Comparison of ENCODE assay signal across 9 mouse cellular contexts in the genomic region with DNA sequence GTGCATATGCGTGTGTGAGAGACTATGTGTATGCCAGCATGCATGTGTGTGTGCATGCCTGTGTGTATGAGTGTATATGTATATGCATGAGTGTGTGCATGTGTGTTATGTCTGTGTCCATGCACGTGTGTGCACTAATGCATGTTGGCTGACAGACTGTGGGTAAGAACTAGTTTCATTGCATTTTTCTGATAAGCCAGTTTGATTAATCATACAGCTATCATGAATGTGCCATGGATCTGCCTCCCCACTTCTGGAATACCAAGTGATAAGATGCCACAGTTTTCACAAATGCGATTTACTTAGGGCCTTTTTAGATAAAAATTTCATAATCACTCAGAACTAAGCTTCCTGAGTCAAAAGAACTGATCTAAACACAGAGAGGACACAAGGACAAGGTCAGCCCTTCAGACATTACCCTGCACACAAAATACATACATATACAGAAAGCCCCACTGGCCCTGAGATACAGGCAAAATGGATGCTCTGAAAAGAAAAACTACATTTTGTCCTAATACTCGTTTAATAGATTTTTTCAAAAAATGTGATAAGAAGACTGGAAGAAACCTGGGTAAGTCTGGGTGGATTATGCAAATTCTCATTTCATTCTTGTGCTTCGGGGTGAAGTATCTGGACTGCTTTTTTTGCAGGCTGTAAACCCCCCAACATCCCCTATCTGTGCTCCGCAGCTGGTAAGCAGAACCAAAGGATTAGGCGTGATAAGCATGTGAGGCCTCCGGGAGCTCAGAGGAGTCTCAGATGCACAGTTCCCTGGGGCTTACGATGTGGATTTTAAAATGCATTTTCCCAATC.
DNase-seq lines count a peak whose midpoint lies in the region; ATAC-seq lines count a peak whose summit lies in the region.
"Had no signal": no experiment of that assay in that cellular context is flagged by ENCODE, and none has a peak within 500 bp of the region (broad histone marks: within the 10 kb centered on the region; RNA-seq: fewer than 3 reads in every experiment).

No protein-coding gene starts in this region.

- H3K36me3 ChIP-seq in forebrain, embryonic 15.5 days = no peaks in the 10 kb centered on the region
- no peaks in the 10 kb centered on the region for H3K36me3 ChIP-seq in liver, embryonic 16.5 days (ENCODE audit: control insufficient read depth, insufficient read depth)

- peak; percentile 42 for DNase-seq in spleen, adult 12 weeks (ENCODE audit: low spot score)
- no peak for DNase-seq in spleen, postnatal 14 days (ENCODE audit: low spot score in 2 of 2)
- no peak for DNase-seq in layer of hippocampus, postnatal 14 days (ENCODE audit: low spot score in 2 of 2)
- no peak for DNase-seq in frontal cortex, postnatal 10 days (ENCODE audit: low spot score in 2 of 2)
- no peak for DNase-seq in gastrocnemius, postnatal 4 days (ENCODE audit: low spot score in 2 of 2)
- DNase-seq: right cerebral cortex, adult 18-20 months had no signal

- H3K4me3 ChIP-seq in forebrain, embryonic 15.5 days = no peak overlapping the region
- H3K4me3 ChIP-seq in liver, embryonic 16.5 days (ENCODE audit: low read depth, low read length) = peak overlapping the region; percentile 31

- H3K4me1 ChIP-seq in forebrain, embryonic 15.5 days = peaks cover 65% of the 10 kb centered on the region
- H3K4me1 ChIP-seq in liver, embryonic 16.5 days (ENCODE audit: control insufficient read depth, low read depth, low read length) = peaks cover 32% of the 10 kb centered on the region

- H3K27ac ChIP-seq in forebrain, embryonic 15.5 days (replicated peaks) = peak overlapping the region; percentile 86
- peak overlapping the region; percentile 90 for H3K27ac ChIP-seq in liver, embryonic 16.5 days (ENCODE audit: low read length)
- H3K27ac ChIP-seq: macrophage had no signal

- ATAC-seq in forebrain, embryonic 15.5 days (replicated peaks) = no peak
- peak; percentile 98 for ATAC-seq in liver, embryonic 16.5 days (ENCODE audit: low read depth)

- WGBS in forebrain, embryonic 15.5 days = 57% methylated on average over 9 of the region's 9 CpGs
- 23% methylated on average over 9 of the region's 9 CpGs for WGBS in liver, embryonic 16.5 days (ENCODE audit: insufficient replicate concordance)

- H3K9ac ChIP-seq in forebrain, embryonic 15.5 days (replicated peaks) = no peak overlapping the region
- no peak overlapping the region; the same call in none of the 2 replicates for H3K9ac ChIP-seq in liver, embryonic 16.5 days (ENCODE audit: low read depth, low read length)

- no peaks in the 10 kb centered on the region for H3K27me3 ChIP-seq in forebrain, embryonic 15.5 days
- H3K27me3 ChIP-seq in liver, embryonic 16.5 days (ENCODE audit: control insufficient read depth, insufficient read depth, low read depth, low read length) = no peaks in the 10 kb centered on the region

- H3K9me3 ChIP-seq in forebrain, embryonic 15.5 days = no peaks in the 10 kb centered on the region
- H3K9me3 ChIP-seq in liver, embryonic 16.5 days (replicated peaks; ENCODE audit: control insufficient read depth, low read length) = no peaks in the 10 kb centered on the region

- H3K4me2 ChIP-seq in forebrain, embryonic 15.5 days (replicated peaks) = no peak overlapping the region
- H3K4me2 ChIP-seq in liver, embryonic 16.5 days (ENCODE audit: low read depth, low read length) = peak overlapping the region; percentile 59
